Mouse (Mus musculus) G1E (cell line): ENCODE data around the gene Tmem233. TPM values are rescaled to one million over a fixed set of nuclear protein-coding genes. Genes with fewer than 3 reads are reported as not detected.

Experiments used
- ATAC-seq: 2 replicates; pipeline ENCODE4 v1.8.0; 2016; ENCODE audit warnings: mild to moderate bottlenecking; ENCODE audit not compliant: insufficient number of reproducible peaks, poor library complexity, low FRiP score, severe bottlenecking; ENCODE audit errors: extremely low read depth
- DNase-seq: peaks from one replicate; pipeline ENCODE4 v3.0.0; 2012; ENCODE audit warnings: low spot score
- H3K27me3 ChIP-seq: 2 replicates; pipeline ENCODE4 v1.6.1; 2012; ENCODE audit warnings: mild to moderate bottlenecking, low read length, inconsistent platforms; ENCODE audit not compliant: insufficient read depth
- H3K36me3 ChIP-seq: replicated peaks from 2 replicates; pipeline ENCODE3; 2012; ENCODE audit warnings: mild to moderate bottlenecking, inconsistent platforms
- H3K4me1 ChIP-seq: 2 replicates; pipeline ENCODE4 v1.6.1; 2012; ENCODE audit warnings: low read depth, low read length, inconsistent platforms, mixed read lengths; ENCODE audit not compliant: insufficient read depth
- H3K4me3 ChIP-seq: 2 replicates; pipeline ENCODE4 v1.5.1; 2012; ENCODE audit warnings: low read depth, mild to moderate bottlenecking, inconsistent platforms, low read length, moderate library complexity, mixed read lengths
- H3K9me3 ChIP-seq: replicated peaks from 2 replicates; pipeline ENCODE4 v1.6.1; 2012; ENCODE audit warnings: inconsistent platforms
- CTCF ChIP-seq: IDR thresholded peaks from 2 replicates; pipeline ENCODE4 v1.5.1; 2012; ENCODE audit warnings: low read depth, low read length, inconsistent platforms, mixed read lengths
- GATA1 ChIP-seq: IDR thresholded peaks from 2 replicates; pipeline ENCODE4 v1.6.1; 2012; ENCODE audit warnings: borderline replicate concordance, low read length, inconsistent platforms, mixed read lengths
- GATA2 ChIP-seq: IDR thresholded peaks from 2 replicates; pipeline ENCODE4 v1.6.1; 2012; ENCODE audit warnings: low read depth, low read length, inconsistent platforms, borderline replicate concordance
- POLR2AphosphoS5 ChIP-seq: IDR thresholded peaks from 2 replicates; pipeline ENCODE4 v1.6.1; 2012; ENCODE audit warnings: low read depth, low read length, inconsistent platforms; ENCODE audit not compliant: insufficient replicate concordance
- TAL1 ChIP-seq: conservative IDR thresholded peaks from 2 replicates; pipeline ENCODE4 v1.6.1; 2012; ENCODE audit warnings: low read depth, low read length, inconsistent platforms, mixed read lengths
- polyA plus RNA-seq: library from polyadenylated mRNA; stranded (reverse); fragments of >175 nt; gene quantifications from 2 replicates; pipeline ENCODE4 v1.2.3, GENCODE M21; 2012
- total RNA-seq, 2 experiments: library from RNA; stranded (forward) in 1 of 2; stranded (reverse) in 1 of 2; fragments of 200-1000 nt in 1 of 2; fragments of >200 nt in 1 of 2; fragmentation: Nextera tagmentation in 1 of 2; gene quantifications; 2 replicates each; pipeline ENCODE4 v1.2.3; 2014 to 2017

Gene Tmem233
- total and polyA plus RNA-seq, 3 experiments, result 0.16 TPM; not detected in 2

DNA sequence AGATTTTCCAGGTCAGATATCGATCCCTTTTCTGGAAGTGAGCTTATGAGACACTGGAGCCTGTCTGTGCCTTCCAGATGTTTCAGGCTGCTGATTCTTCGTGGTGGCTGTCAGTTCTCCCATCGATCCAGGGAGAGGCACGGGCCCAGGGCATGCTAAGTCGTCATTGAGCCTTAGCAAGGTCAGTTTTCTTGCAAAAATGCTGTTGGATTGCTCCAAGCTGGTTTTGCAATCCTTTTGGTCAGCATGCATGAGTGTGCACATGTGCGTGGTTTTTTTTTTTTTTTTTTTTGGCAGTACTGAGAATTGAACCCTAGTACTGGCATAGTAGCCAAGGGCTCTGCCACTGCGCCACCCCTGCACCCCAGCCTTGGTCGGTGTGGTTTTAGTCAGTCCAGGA lies 79.9 kb downstream of the Tmem233 start:
- ATAC-seq (no peak), DNase-seq (no peak)
- H3K9me3 ChIP-seq, result no peaks in the 10 kb centered on the region
- peaks cover 25% of the 10 kb centered on the region for H3K4me1 ChIP-seq
- peaks cover 91% of the 10 kb centered on the region for H3K36me3 ChIP-seq
- TF ChIP-seq TAL1 (no peak), GATA2 (no peak), POLR2AphosphoS5 (no peak), CTCF (no peak), GATA1 (no peak)
- H3K4me3 ChIP-seq, result no peak overlapping the region
- H3K27me3 ChIP-seq, result no peaks in the 10 kb centered on the region

DNA sequence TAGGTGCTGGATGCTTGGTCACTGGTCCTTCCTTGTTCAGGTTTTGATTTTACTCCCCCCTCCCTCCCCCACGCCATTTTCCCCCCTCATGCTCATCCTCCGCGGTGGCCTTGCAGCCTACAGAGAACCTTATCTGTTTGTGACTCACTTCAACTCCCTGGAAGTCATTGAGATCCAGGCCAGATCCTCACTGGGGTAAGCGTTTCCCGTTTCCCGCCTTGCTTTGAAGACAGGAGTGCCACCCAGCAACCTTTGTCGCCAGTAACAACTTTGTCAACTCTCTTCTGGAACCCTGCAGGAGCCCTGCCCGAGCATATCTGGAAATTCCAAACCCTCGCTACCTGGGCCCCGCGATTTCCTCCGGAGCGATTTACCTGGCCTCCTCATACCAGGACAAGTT lies 85.7 kb downstream of the Tmem233 start:
- Histone ChIP-seq H3K27me3 (no peaks in the 10 kb centered on the region), H3K36me3 (peaks cover 89% of the 10 kb centered on the region), H3K9me3 (no peaks in the 10 kb centered on the region; the same call in 1 of the 2 replicates), H3K4me1 (no peaks in the 10 kb centered on the region), H3K4me3 (no peak overlapping the region)
- no peak for ATAC-seq
- TF ChIP-seq GATA1, result no peak
- TF ChIP-seq GATA2, result no peak
- TF ChIP-seq POLR2AphosphoS5, result no peak
- no peak for TF ChIP-seq CTCF
- TF ChIP-seq TAL1, result no peak
- DNase-seq, result no peak

DNA sequence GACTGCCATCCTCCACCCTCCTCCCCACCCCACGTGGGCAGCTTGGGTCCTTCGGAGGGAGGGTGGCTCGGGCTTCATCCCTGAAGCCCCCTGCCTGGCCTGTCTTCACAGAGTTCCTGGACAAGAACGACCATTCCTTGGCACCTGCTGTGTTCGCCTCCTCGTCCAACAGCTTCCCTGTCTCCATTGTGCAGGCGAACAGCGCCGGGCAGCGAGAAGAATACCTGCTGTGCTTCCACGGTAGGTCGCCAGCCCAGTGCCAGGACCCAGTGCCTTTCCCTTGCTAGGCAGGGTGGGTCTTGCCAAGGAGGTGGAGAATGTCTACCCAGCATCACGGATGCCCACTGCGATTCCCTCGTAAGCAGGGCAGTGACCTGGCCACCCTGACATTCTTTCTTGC lies 88.9 kb downstream of the Tmem233 start:
- no peaks in the 10 kb centered on the region; the same call in 1 of the 2 replicates for H3K9me3 ChIP-seq
- TF ChIP-seq CTCF (no peak), POLR2AphosphoS5 (no peak), TAL1 (no peak), GATA2 (no peak), GATA1 (no peak)
- no peak for ATAC-seq
- peaks cover 92% of the 10 kb centered on the region for H3K36me3 ChIP-seq
- H3K27me3 ChIP-seq, result no peaks in the 10 kb centered on the region
- no peak overlapping the region for H3K4me3 ChIP-seq
- no peaks in the 10 kb centered on the region for H3K4me1 ChIP-seq
- DNase-seq, result no peak

GRCm38 (mm10) chr5:115991717-115992116 lies 91.3 kb downstream of the Tmem233 start:
- Histone ChIP-seq H3K36me3 (peaks cover 95% of the 10 kb centered on the region), H3K27me3 (no peaks in the 10 kb centered on the region), H3K4me1 (no peaks in the 10 kb centered on the region; the same call in 1 of the 2 replicates), H3K9me3 (no peaks in the 10 kb centered on the region; the same call in 1 of the 2 replicates), H3K4me3 (no peak overlapping the region)
- TF ChIP-seq GATA1, result no peak
- TF ChIP-seq CTCF, result no peak
- no peak for TF ChIP-seq TAL1
- no peak for TF ChIP-seq POLR2AphosphoS5
- no peak for TF ChIP-seq GATA2
- DNase-seq, result no peak
- ATAC-seq, result no peak

Other genes starting within 250 kb of the Tmem233 start
- 99.7 and 126 TPM in 2 replicates for gene Cit, start 238.0 kb downstream of the Tmem233 start, total RNA-seq (2014; fragmentation: Nextera tagmentation)
- 38.9 and 44.1 TPM in 2 replicates for gene Cit, start 238.0 kb downstream of the Tmem233 start, total RNA-seq (2017)
- gene Cit, start 238.0 kb downstream of the Tmem233 start, polyA plus RNA-seq, result 56.4 and 69.8 TPM in 2 replicates
- 344 and 374 TPM in 2 replicates for gene Prkab1, start 58.7 kb downstream of the Tmem233 start, total RNA-seq (2014; fragmentation: Nextera tagmentation)
- 221 and 232 TPM in 2 replicates for gene Prkab1, start 58.7 kb downstream of the Tmem233 start, total RNA-seq (2017)
- 454 and 477 TPM in 2 replicates for gene Prkab1, start 58.7 kb downstream of the Tmem233 start, polyA plus RNA-seq
- gene Ccdc60, start 205.7 kb upstream of the Tmem233 start, total RNA-seq (2014; fragmentation: Nextera tagmentation), result not detected in 2 replicates
- gene Ccdc60, start 205.7 kb upstream of the Tmem233 start, total RNA-seq (2017), result not detected in 2 replicates
- not detected in 2 replicates for gene Ccdc60, start 205.7 kb upstream of the Tmem233 start, polyA plus RNA-seq